Mouse (Mus musculus) MEL (cell line): ENCODE results near the gene Nuf2. TPM values are rescaled to one million over a fixed set of nuclear protein-coding genes. Genes with fewer than 3 reads are reported as not detected.

Experiments used
- polyA plus RNA-seq, 2 experiments: library from polyadenylated mRNA; stranded (reverse) in 1 of 2; unstranded in 1 of 2; fragments of >175 nt in 1 of 2; fragments of >200 nt in 1 of 2; gene quantifications; 2 replicates each; pipeline versions ENCODE4 v1.2.1 to v1.2.4; 2012; ENCODE audit warnings: low replicate concordance in 2 of 2, low read depth in 1 of 2; ENCODE audit not compliant: insufficient read length in 2 of 2, insufficient read depth in 1 of 2, missing spikeins in 1 of 2
- total RNA-seq: library from RNA; depleted of rRNA; stranded (reverse); fragments of 300-350 nt; gene quantifications from 2 replicates; pipeline ENCODE4 v1.2.3, GENCODE M21; 2012; rRNA removed

The Nuf2 gene
- total and polyA plus RNA-seq, 3 experiments: 34.7 to 99.2 (median 44.4) TPM

Other genes starting within 250 kb of the Nuf2 start
- not detected in 2 replicates for gene Rgs5, start 124.0 kb upstream of the Nuf2 start, total RNA-seq
- not detected for gene Rgs5, start 124.0 kb upstream of the Nuf2 start, polyA plus RNA-seq
- gene Rgs4, start 216.2 kb upstream of the Nuf2 start, total RNA-seq: not detected in 2 replicates
- not detected for gene Rgs4, start 216.2 kb upstream of the Nuf2 start, polyA plus RNA-seq